Mouse (Mus musculus): ENCODE results near the gene Sema4g. TPM values are rescaled to one million over a fixed set of nuclear protein-coding genes. Genes with fewer than 3 reads are reported as not detected.

The Sema4g gene
- 1.0 TPM for polyA plus RNA-seq (2014; fragmentation: Illumina TruSeq; extraction: RNeasy Lipid Tissue Mini Kit (QIAGEN cat#74804); ENCODE audit: low read depth, low replicate concordance)

GRCm38 (mm10) chr19:44988831-44989566 lies at the start of gene Sema4g:
Gene Sema4g, plus strand, starts transcription at chr19:44989101.

GRCm38 (mm10) chr19:45005444-45005843 lies 16.5 kb downstream of the Sema4g start, which contains the start of gene Twnk:
Gene Twnk, plus strand, starts transcription at chr19:45005663.

DNA sequence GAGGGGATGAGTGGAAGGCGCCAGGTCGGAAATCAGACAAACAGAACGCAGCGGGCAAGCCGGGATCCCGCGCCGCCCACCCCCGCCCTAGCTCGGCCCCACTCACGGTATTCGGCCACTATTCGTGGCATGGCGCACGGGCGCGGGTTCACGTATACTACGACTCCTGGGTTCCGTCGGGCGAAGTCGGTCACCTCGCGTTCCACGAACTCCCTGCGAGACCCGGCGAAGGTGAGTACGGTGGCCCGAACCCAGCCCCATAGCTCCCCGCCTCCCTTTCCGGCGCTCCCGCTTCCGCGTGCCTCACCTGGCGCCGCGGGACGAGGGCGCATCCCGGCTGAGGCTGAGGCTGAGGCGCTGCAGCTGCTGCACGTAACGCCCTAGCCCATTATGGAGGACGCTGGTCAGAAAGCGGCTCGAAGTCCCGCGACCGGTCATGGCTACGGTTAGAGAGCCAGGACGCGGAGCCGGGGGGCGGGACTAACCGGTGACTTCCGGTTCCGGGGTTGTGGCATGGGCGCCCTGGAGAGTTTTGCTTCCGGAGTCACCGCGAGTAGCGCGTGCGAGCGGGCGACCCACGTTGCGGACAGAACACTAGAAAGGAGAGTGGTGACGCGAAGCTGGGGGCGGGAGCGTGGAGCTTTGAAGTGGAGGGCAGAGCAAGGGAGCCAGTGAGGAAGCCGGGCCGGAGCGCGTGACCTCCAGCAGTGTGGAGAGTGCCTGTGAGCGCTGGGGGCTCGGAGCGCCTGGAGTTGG lies 17.2 kb downstream of the Sema4g start, which contains the start of gene Mrpl43:
Mrpl43 (minus strand) TSS at position 486 of the 756 bp plus-strand sequence.

GRCm38 (mm10) chr19:45014335-45014971 lies 25.6 kb downstream of the Sema4g start, which contains the start of gene Lzts2:
Gene Lzts2, plus strand, starts transcription at chr19:45014414.

DNA sequence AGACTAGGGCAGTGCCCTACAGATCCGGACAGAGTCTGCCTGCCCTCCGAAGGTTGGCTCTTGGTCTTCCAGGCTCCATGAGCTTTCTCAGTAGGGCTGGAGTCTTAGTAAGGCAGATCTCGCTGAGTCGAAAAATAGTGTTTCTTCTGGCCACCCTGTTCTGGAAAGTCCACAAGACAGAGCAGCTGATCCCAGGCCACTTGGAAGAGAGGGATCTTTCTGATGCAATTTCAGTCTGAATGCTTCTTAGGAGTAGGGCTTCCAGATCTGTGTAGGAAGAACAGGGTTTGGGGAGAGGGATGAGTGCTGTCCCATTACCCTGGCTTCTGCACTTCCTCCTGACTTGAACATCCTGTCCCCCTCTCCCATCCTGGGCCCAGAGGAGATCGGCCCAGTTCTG lies 56.8 kb downstream of the Sema4g start, which contains the start of gene Pdzd7:
Pdzd7 (minus strand) TSS at position 67 of the 400 bp plus-strand sequence.

DNA sequence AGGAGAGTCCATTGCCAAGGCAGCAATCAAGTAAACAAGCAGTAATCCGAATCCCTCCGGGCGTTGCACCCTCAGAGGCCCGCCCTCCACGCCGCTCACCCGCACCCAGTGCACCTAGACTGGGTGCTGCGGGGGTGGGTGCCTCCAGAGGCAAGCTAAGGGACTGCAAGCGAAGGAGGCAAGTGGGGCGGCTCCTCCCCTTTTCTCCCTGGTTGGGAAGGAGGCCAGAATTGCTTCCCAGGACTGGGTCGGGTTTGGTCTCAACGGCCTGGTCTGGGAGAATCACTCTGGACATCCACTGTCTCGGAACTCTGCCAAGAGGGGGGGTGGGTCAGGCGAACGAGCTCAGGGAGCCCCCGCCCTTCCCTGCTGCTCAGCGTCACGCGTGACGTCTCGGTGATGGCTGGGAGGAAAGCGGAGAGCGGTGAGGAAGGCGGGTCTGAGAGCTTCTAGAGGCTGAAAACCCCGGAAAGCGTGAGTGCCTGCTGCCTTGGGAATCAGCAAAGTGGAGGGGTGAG lies 58.6 kb downstream of the Sema4g start, which contains the start of gene Sfxn3:
Sfxn3 (plus strand) TSS at position 87 of the 518 bp plus-strand sequence.

Other genes starting within 250 kb of the Sema4g start
- gene Pax2, start 233.1 kb upstream of the Sema4g start, polyA plus RNA-seq (2014; fragmentation: Illumina TruSeq; extraction: RNeasy Lipid Tissue Mini Kit (QIAGEN cat#74804); ENCODE audit: low read depth, low replicate concordance): not detected
- gene Slf2, start 58.0 kb upstream of the Sema4g start, polyA plus RNA-seq (2014; fragmentation: Illumina TruSeq; extraction: RNeasy Lipid Tissue Mini Kit (QIAGEN cat#74804); ENCODE audit: low read depth, low replicate concordance): 49.9 TPM
- 2.4 TPM for gene Twnk, start 16.6 kb downstream of the Sema4g start, polyA plus RNA-seq (2014; fragmentation: Illumina TruSeq; extraction: RNeasy Lipid Tissue Mini Kit (QIAGEN cat#74804); ENCODE audit: low read depth, low replicate concordance)
- gene Mrpl43, start 17.3 kb downstream of the Sema4g start, polyA plus RNA-seq (2014; fragmentation: Illumina TruSeq; extraction: RNeasy Lipid Tissue Mini Kit (QIAGEN cat#74804); ENCODE audit: low read depth, low replicate concordance): 9.3 TPM
- gene Lzts2, start 25.3 kb downstream of the Sema4g start, polyA plus RNA-seq (2014; fragmentation: Illumina TruSeq; extraction: RNeasy Lipid Tissue Mini Kit (QIAGEN cat#74804); ENCODE audit: low read depth, low replicate concordance): 2.3 TPM
- 0.18 TPM for gene Pdzd7, start 56.6 kb downstream of the Sema4g start, polyA plus RNA-seq (2014; fragmentation: Illumina TruSeq; extraction: RNeasy Lipid Tissue Mini Kit (QIAGEN cat#74804); ENCODE audit: low read depth, low replicate concordance)
- 6.5 TPM for gene Sfxn3, start 58.4 kb downstream of the Sema4g start, polyA plus RNA-seq (2014; fragmentation: Illumina TruSeq; extraction: RNeasy Lipid Tissue Mini Kit (QIAGEN cat#74804); ENCODE audit: low read depth, low replicate concordance)
- gene Kazald1, start 86.1 kb downstream of the Sema4g start, polyA plus RNA-seq (2014; fragmentation: Illumina TruSeq; extraction: RNeasy Lipid Tissue Mini Kit (QIAGEN cat#74804); ENCODE audit: low read depth, low replicate concordance): 0.25 TPM
- gene Tlx1, start 161.6 kb downstream of the Sema4g start, polyA plus RNA-seq (2014; fragmentation: Illumina TruSeq; extraction: RNeasy Lipid Tissue Mini Kit (QIAGEN cat#74804); ENCODE audit: low read depth, low replicate concordance): not detected
- not detected for gene Lbx1, start 246.7 kb downstream of the Sema4g start, polyA plus RNA-seq (2014; fragmentation: Illumina TruSeq; extraction: RNeasy Lipid Tissue Mini Kit (QIAGEN cat#74804); ENCODE audit: low read depth, low replicate concordance)